Mouse (Mus musculus) liver, embryonic 14.5 days (tissue): ENCODE results near the gene Nudt9. TPM values are rescaled to one million over a fixed set of nuclear protein-coding genes. Genes with fewer than 3 reads are reported as not detected.
A peak's percentile ranks its signal among the peaks of the same experiment; 100 is the strongest.

Experiments used
- ATAC-seq: fragments of 200-750 bp; cut with Nextera tagmentation; 2 replicates; pipeline ENCODE4 v1.8.0; 2017; ENCODE audit warnings: moderate number of reproducible peaks, mild to moderate bottlenecking, moderate library complexity; ENCODE audit not compliant: insufficient read depth
- DNase-seq, 3 experiments: peaks; one replicate each; pipeline ENCODE4 v3.0.0-alpha.2; 2012 to 2013; ENCODE audit warnings: low read depth in 3 of 3, low spot score in 3 of 3
- H3K27ac ChIP-seq: fragments of 300-500 bp; sonication (generic); 2 replicates; pipeline ENCODE4 v1.5.1; 2014; ENCODE audit warnings: moderate library complexity, mild to moderate bottlenecking, control low read depth, inconsistent platforms
- H3K27me3 ChIP-seq: fragments of 300-500 bp; sonication (generic); 2 replicates; pipeline ENCODE4 v1.6.1; 2014; ENCODE audit warnings: mild to moderate bottlenecking, low read length, moderate library complexity; ENCODE audit not compliant: control insufficient read depth, insufficient read depth
- H3K36me3 ChIP-seq: fragments of 300-500 bp; sonication (generic); replicated peaks from 2 replicates; pipeline ENCODE4 v1.6.1; 2014; ENCODE audit warnings: low read depth; ENCODE audit not compliant: control insufficient read depth, insufficient read depth
- H3K4me1 ChIP-seq, 2 experiments: fragments of 200-500 bp in 1 of 2; fragments of 300-500 bp in 1 of 2; sonication (generic) in 1 of 2; replicated peaks; 2 replicates each; pipeline ENCODE4 v1.6.1; 2012 to 2014; ENCODE audit warnings: antibody characterized with exemption in 1 of 2, inconsistent platforms in 1 of 2, low read length in 1 of 2; ENCODE audit not compliant: control insufficient read depth in 2 of 2, insufficient read depth in 2 of 2
- H3K4me2 ChIP-seq: fragments of 300-500 bp; sonication (generic); 2 replicates; pipeline ENCODE4 v1.6.1; 2014; ENCODE audit warnings: low read depth, mild to moderate bottlenecking, control low read depth, moderate library complexity
- H3K4me3 ChIP-seq, 2 experiments: fragments of 200-500 bp in 1 of 2; fragments of 300-500 bp in 1 of 2; sonication (generic) in 1 of 2; 2 replicates each; pipeline ENCODE4 v1.5.1; 2012 to 2014; ENCODE audit warnings: low read depth in 2 of 2, low read length in 2 of 2, mild to moderate bottlenecking in 2 of 2, control low read depth in 1 of 2, inconsistent platforms in 1 of 2, moderate library complexity in 1 of 2; ENCODE audit not compliant: insufficient read depth in 1 of 2
- H3K9ac ChIP-seq: fragments of 300-500 bp; sonication (generic); replicated peaks from 2 replicates; pipeline ENCODE4 v1.6.1; 2014; ENCODE audit warnings: mild to moderate bottlenecking, control low read depth, moderate library complexity
- H3K9me3 ChIP-seq: fragments of 300-500 bp; sonication (generic); 2 replicates; pipeline ENCODE4 v1.6.1; 2016; ENCODE audit warnings: low read length, mixed read lengths; ENCODE audit not compliant: control insufficient read depth
- CTCF ChIP-seq: IDR thresholded peaks from 2 replicates; pipeline ENCODE4 v1.5.1; 2016; ENCODE audit warnings: antibody characterized with exemption, low read depth, control low read depth
- EP300 ChIP-seq: IDR thresholded peaks from 2 replicates; pipeline ENCODE4 v1.6.1; 2016; ENCODE audit warnings: antibody characterized with exemption, low read depth
- WGBS: fragments of 180-500 bp; shearing (Covaris S2); extraction: QIAGEN DNeasy Blood & Tissue Kit; methylation state at CpG from one replicate; pipeline ENCODE4 v1.1.7; 2014; ENCODE audit not compliant: insufficient replicate concordance; 5-methylcytosine and 5-hydroxymethylcytosine counted together
- polyA plus RNA-seq, 2 experiments: library from polyadenylated mRNA; depleted of rRNA in 1 of 2; stranded (reverse) in 1 of 2; unstranded in 1 of 2; fragments of >200 nt; fragmentation: Nextera tagmentation in 1 of 2; extraction: Ambion mirVana in 1 of 2; gene quantifications; 2 replicates each; pipeline versions ENCODE4 v1.2.1 to v1.2.3; 2012 to 2014

Gene Nudt9
- polyA plus RNA-seq, 2 experiments: 48.1 to 73.8 TPM

GRCm38 (mm10) chr5:104024762-104025161 is 21.3 kb upstream of the Nudt9 start:
- Histone ChIP-seq H3K4me2 (peak overlapping the region; percentile 47; the same call in 1 of the 2 replicates), H3K9ac (no peak overlapping the region), H3K27me3 (no peaks in the 10 kb centered on the region), H3K4me3 (no peak overlapping the region), H3K36me3 (no peaks in the 10 kb centered on the region), H3K9me3 (no peaks in the 10 kb centered on the region), H3K27ac (no peak overlapping the region), H3K4me1 (peaks cover 7 to 31% of the 10 kb centered on the region in 2 experiments)
- no peak for ATAC-seq
- WGBS: 66% methylated on average over 11 of the region's 11 CpGs
- TF ChIP-seq EP300 (no peak), CTCF (no peak)
- no peak for DNase-seq

- H3K9ac ChIP-seq: no peak overlapping the region; the same call in 1 of the 2 replicates
- 21% methylated on average over 17 of the region's 17 CpGs for whole genome bisulfite sequencing
- H3K4me1 ChIP-seq: peaks cover 7 to 27% of the 10 kb centered on the region in 2 experiments
- ATAC-seq (no peak), DNase-seq (no peak)
- no peaks in the 10 kb centered on the region for H3K27me3 ChIP-seq
- TF ChIP-seq EP300 (no peak), CTCF (no peak)
- H3K4me2 ChIP-seq: peak overlapping the region; percentile 47
- no peak overlapping the region for H3K4me3 ChIP-seq
- no peak overlapping the region for H3K27ac ChIP-seq
- H3K9me3 ChIP-seq: no peaks in the 10 kb centered on the region
- H3K36me3 ChIP-seq: no peaks in the 10 kb centered on the region
These were observed 20.8 kb upstream of the Nudt9 start for GRCm38 (mm10) chr5:104025245-104025854.

- DNase-seq (no peak), ATAC-seq (no peak; the same call in 1 of the 2 replicates)
- no peaks in the 10 kb centered on the region for H3K27me3 ChIP-seq
- TF ChIP-seq EP300 (no peak), CTCF (no peak)
- no peaks in the 10 kb centered on the region for H3K9me3 ChIP-seq
- no peak overlapping the region for H3K9ac ChIP-seq
- 88% methylated on average over 2 of the region's 2 CpGs for WGBS
- no peak overlapping the region for H3K27ac ChIP-seq
- H3K4me1 ChIP-seq: peaks cover 0 to 10% of the 10 kb centered on the region in 2 experiments; a peak in 2 of 4 replicates
- no peak overlapping the region for H3K4me3 ChIP-seq
- H3K36me3 ChIP-seq: no peaks in the 10 kb centered on the region
- H3K4me2 ChIP-seq: no peak overlapping the region
These were observed 13.5 kb upstream of the Nudt9 start for GRCm38 (mm10) chr5:104032434-104033097.

- H3K9me3 ChIP-seq: no peaks in the 10 kb centered on the region
- H3K4me2 ChIP-seq: no peak overlapping the region
- no peak overlapping the region for H3K9ac ChIP-seq
- TF ChIP-seq EP300: no peak
- no peak for TF ChIP-seq CTCF
- no peak overlapping the region for H3K27ac ChIP-seq
- no peak for ATAC-seq
- H3K4me1 ChIP-seq: peaks cover 0 to 14% of the 10 kb centered on the region in 2 experiments; a peak in 2 of 4 replicates
- no peak for DNase-seq
- no peaks in the 10 kb centered on the region for H3K36me3 ChIP-seq
- H3K27me3 ChIP-seq: no peaks in the 10 kb centered on the region
- no peak overlapping the region for H3K4me3 ChIP-seq
These were observed 11.0 kb upstream of the Nudt9 start for GRCm38 (mm10) chr5:104035066-104035465.

- TF ChIP-seq EP300 (no peak), CTCF (no peak)
- H3K9me3 ChIP-seq: no peaks in the 10 kb centered on the region
- no peak overlapping the region for H3K27ac ChIP-seq
- H3K4me2 ChIP-seq: no peak overlapping the region
- ATAC-seq: no peak
- H3K36me3 ChIP-seq: no peaks in the 10 kb centered on the region
- H3K4me3 ChIP-seq: no peak overlapping the region
- WGBS: 36% methylated on average over 1 of the region's 1 CpGs
- no peak overlapping the region for H3K9ac ChIP-seq
- DNase-seq: no peak
- H3K4me1 ChIP-seq: peaks cover 0 to 14% of the 10 kb centered on the region in 2 experiments; a peak in 2 of 4 replicates
- no peaks in the 10 kb centered on the region for H3K27me3 ChIP-seq
These were observed 10.3 kb upstream of the Nudt9 start for GRCm38 (mm10) chr5:104035824-104036223.
